In the genomic region with DNA sequence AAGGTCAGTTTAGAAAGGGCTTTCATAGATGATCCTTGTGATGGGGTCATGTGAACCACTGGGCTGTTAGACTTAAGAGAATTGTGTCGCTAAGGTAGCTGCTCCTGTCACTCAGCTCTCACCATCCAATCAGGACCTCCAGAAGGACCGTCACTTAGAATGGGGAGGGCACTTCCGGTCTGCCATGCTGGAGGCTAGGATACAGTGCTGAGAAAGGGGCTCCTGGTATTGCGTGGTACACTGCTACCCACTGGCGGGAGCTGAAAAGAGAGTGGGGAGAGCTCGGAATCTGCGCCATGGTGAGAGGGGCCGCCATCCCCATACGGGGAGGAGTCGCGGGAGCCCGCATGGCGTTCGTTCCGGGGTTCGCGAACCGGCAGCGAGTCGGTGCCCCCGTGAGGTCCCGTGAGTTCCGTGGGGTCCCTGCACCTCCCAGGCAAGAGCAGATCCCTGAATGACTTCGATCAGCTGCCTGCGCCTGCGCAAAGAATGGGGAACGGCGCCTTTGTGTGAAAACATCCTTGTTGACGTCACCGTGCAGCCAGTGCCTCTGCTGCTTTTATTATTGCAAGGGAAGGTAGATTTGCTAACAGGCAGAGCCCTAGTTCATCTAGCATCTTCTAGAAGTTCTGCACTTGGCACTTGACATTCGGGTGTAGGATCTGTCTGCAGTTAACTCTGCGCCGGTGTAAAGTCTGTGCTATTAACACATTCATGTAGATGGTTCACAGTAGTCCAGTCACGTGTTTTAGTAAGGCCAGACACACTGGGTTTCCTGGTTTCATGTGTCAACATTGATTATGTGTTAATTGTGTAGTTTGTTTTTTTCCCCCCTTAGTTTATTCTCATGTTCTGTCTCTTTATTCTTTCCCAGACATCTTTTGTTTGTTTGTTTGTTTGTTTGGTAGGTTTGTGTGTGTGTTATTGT, we compare ENCODE assay signal across 8 mouse cellular contexts. TPM values are rescaled to one million over a fixed set of nuclear protein-coding genes. Genes with fewer than 3 reads are reported as not detected.
DNase-seq lines count a peak whose midpoint lies in the region; ATAC-seq and TF ChIP-seq lines count a peak whose summit lies in the region.

A gene (plus strand): TSS at position 173 of the 928 bp plus-strand sequence.

- H3K4me3 ChIP-seq in erythroblast, embryonic 14.5 days (replicated peaks): peak within 1 kb of the TSS; percentile 81
- H3K4me3 ChIP-seq in embryonic facial prominence, embryonic 11.5 days (ENCODE audit: low read depth, low read length): peak within 1 kb of the TSS; percentile 62
- H3K4me3 ChIP-seq in kidney, adult 2 months (ENCODE audit: insufficient read depth, low read depth, low read length): peak within 1 kb of the TSS; percentile 67
- peak within 1 kb of the TSS; percentile 61 for H3K4me3 ChIP-seq in limb, embryonic 12.5 days (replicated peaks)
- H3K4me3 ChIP-seq in midbrain, embryonic 15.5 days: peak within 1 kb of the TSS; percentile 64
- H3K4me3 ChIP-seq in spleen, adult 2 months (ENCODE audit: extremely low read depth, insufficient read depth, insufficient read length): peak within 1 kb of the TSS; percentile 74

- peaks cover 7% of the 10 kb centered on the region for H3K9me3 ChIP-seq in erythroblast, embryonic 14.5 days (ENCODE audit: control insufficient read depth, low read length)
- H3K9me3 ChIP-seq in embryonic facial prominence, embryonic 11.5 days (replicated peaks; ENCODE audit: control insufficient read depth, low read length): peaks cover 2% of the 10 kb centered on the region; the same call in 1 of the 2 replicates
- H3K9me3 ChIP-seq in limb, embryonic 12.5 days: peaks cover 11% of the 10 kb centered on the region; the same call in 1 of the 2 replicates
- peaks cover 22% of the 10 kb centered on the region; the same call in 1 of the 2 replicates for H3K9me3 ChIP-seq in midbrain, embryonic 15.5 days

- peak within 1 kb of the TSS; percentile 88 for H3K9ac ChIP-seq in embryonic facial prominence, embryonic 11.5 days (replicated peaks; ENCODE audit: low read length)
- H3K9ac ChIP-seq in limb, embryonic 12.5 days (replicated peaks): peak within 1 kb of the TSS; percentile 73
- peak within 1 kb of the TSS; percentile 81 for H3K9ac ChIP-seq in midbrain, embryonic 15.5 days

- H3K27ac ChIP-seq in embryonic facial prominence, embryonic 11.5 days (replicated peaks; ENCODE audit: low read depth, low read length): peak within 1 kb of the TSS; percentile 89
- no peak within 1 kb of the TSS for H3K27ac ChIP-seq in kidney, adult 2 months (ENCODE audit: insufficient read depth, low read depth, low read length)
- peak within 1 kb of the TSS; percentile 89 for H3K27ac ChIP-seq in limb, embryonic 12.5 days
- H3K27ac ChIP-seq in midbrain, embryonic 15.5 days: peak within 1 kb of the TSS; percentile 98
- H3K27ac ChIP-seq in spleen, adult 2 months (ENCODE audit: insufficient read depth, low read length): peak within 1 kb of the TSS; percentile 84

- H3K27me3 ChIP-seq in erythroblast, embryonic 14.5 days (ENCODE audit: control insufficient read depth): no peaks in the 10 kb centered on the region
- no peaks in the 10 kb centered on the region for H3K27me3 ChIP-seq in embryonic facial prominence, embryonic 11.5 days (ENCODE audit: control insufficient read depth, insufficient read depth, low read length)
- H3K27me3 ChIP-seq in kidney, adult 2 months (replicated peaks; ENCODE audit: control insufficient read depth, insufficient read depth, low read length): no peaks in the 10 kb centered on the region
- no peaks in the 10 kb centered on the region for H3K27me3 ChIP-seq in limb, embryonic 12.5 days
- no peaks in the 10 kb centered on the region for H3K27me3 ChIP-seq in midbrain, embryonic 15.5 days (replicated peaks)
- H3K27me3 ChIP-seq in spleen, adult 2 months (ENCODE audit: control insufficient read depth, insufficient read depth, low read length): no peaks in the 10 kb centered on the region

- H3K4me1 ChIP-seq in erythroblast, embryonic 14.5 days (ENCODE audit: control insufficient read depth): peaks cover 7% of the 10 kb centered on the region
- no peaks in the 10 kb centered on the region for H3K4me1 ChIP-seq in embryonic facial prominence, embryonic 11.5 days (ENCODE audit: control insufficient read depth, insufficient read depth, low read length)
- H3K4me1 ChIP-seq in kidney, adult 2 months (ENCODE audit: control insufficient read depth, insufficient read depth, low read length): no peaks in the 10 kb centered on the region
- H3K4me1 ChIP-seq in limb, embryonic 12.5 days (replicated peaks): no peaks in the 10 kb centered on the region
- no peaks in the 10 kb centered on the region for H3K4me1 ChIP-seq in midbrain, embryonic 15.5 days
- H3K4me1 ChIP-seq in spleen, adult 2 months (ENCODE audit: control insufficient read depth, insufficient read depth, insufficient read length): no peaks in the 10 kb centered on the region

- no peak for ATAC-seq in erythroblast, adult 5-6 weeks (replicated peaks; ENCODE audit: low FRiP score, poor library complexity, severe bottlenecking)
- peak; percentile 100 for ATAC-seq in embryonic facial prominence, embryonic 11.5 days (replicated peaks; ENCODE audit: insufficient number of reproducible peaks, low FRiP score, low TSS enrichment, low read depth)
- ATAC-seq in limb, embryonic 12.5 days (ENCODE audit: insufficient number of reproducible peaks, insufficient read depth, low FRiP score, low TSS enrichment, low read depth): peak; percentile 99
- peak; percentile 100 for ATAC-seq in midbrain, embryonic 15.5 days (replicated peaks)

- peak within 1 kb of the TSS; percentile 59 for H3K4me2 ChIP-seq in embryonic facial prominence, embryonic 11.5 days (ENCODE audit: low read depth, low read length)
- peak within 1 kb of the TSS; percentile 55 for H3K4me2 ChIP-seq in limb, embryonic 12.5 days
- H3K4me2 ChIP-seq in midbrain, embryonic 15.5 days: peak within 1 kb of the TSS; percentile 50

- WGBS in embryonic facial prominence, embryonic 11.5 days: 6% methylated on average over 34 of the region's 34 CpGs
- WGBS in kidney, adult 2 months: 3% methylated on average over 34 of the region's 34 CpGs
- 6% methylated on average over 34 of the region's 34 CpGs for WGBS in limb, embryonic 12.5 days
- WGBS in midbrain, embryonic 15.5 days: 5% methylated on average over 34 of the region's 34 CpGs
- 6% methylated on average over 34 of the region's 34 CpGs for WGBS in spleen, adult 2 months

- TF ChIP-seq CTCF in kidney, adult 2 months (conservative IDR thresholded peaks at IDR 0.05; ENCODE audit: insufficient read depth, insufficient read length, low read depth, low read length): no peak
- no peak for TF ChIP-seq CTCF in spleen, adult 2 months (IDR thresholded peaks at IDR 0.05; ENCODE audit: extremely low read depth, insufficient read depth, insufficient read length, insufficient replicate concordance)

- no peak for TF ChIP-seq POLR2A in kidney, adult 2 months (IDR thresholded peaks at IDR 0.05; ENCODE audit: low read depth, low read length)
- TF ChIP-seq POLR2A in spleen, adult 2 months (IDR thresholded peaks at IDR 0.05; ENCODE audit: low read depth, low read length): no peak; the same call in 1 of the 2 replicates

- peak; percentile 92 for DNase-seq in embryonic facial prominence, embryonic 11.5 days (ENCODE audit: low spot score)
- peak; percentile 87 to 89 for DNase-seq in heart, adult 18-20 months
- DNase-seq in kidney, adult 2 months: peak; percentile 89
- peak; percentile 76 to 82 for DNase-seq in spleen, adult 2 months (ENCODE audit: low read depth in 1 of 2, low spot score in 2 of 2)

- no peaks in the 10 kb centered on the region for H3K36me3 ChIP-seq in erythroblast, embryonic 14.5 days (ENCODE audit: control insufficient read depth)
- H3K36me3 ChIP-seq in embryonic facial prominence, embryonic 11.5 days (replicated peaks; ENCODE audit: control insufficient read depth, insufficient read depth, low read depth, low read length): no peaks in the 10 kb centered on the region
- no peaks in the 10 kb centered on the region for H3K36me3 ChIP-seq in kidney, adult 2 months (ENCODE audit: control insufficient read depth, insufficient read depth, low read length)
- H3K36me3 ChIP-seq in limb, embryonic 12.5 days: no peaks in the 10 kb centered on the region
- H3K36me3 ChIP-seq in midbrain, embryonic 15.5 days (replicated peaks): 0 out of 2 replicates have a peak, but pooled peaks cover 4% of the 10 kb centered on the region
- no peaks in the 10 kb centered on the region for H3K36me3 ChIP-seq in spleen, adult 2 months (ENCODE audit: control insufficient read depth, insufficient read depth, low read length)

RNA-seq across cellular contexts. Expression of the gene that starts here (rescaled TPM):
- not detected in 2 replicates for polyA plus RNA-seq in erythroblast, embryonic 14.5 days (2012)
- 0.42 TPM in 1 of 2 replicates, not detected in the other for total RNA-seq in erythroblast, adult 5-6 weeks (2015; ENCODE audit: low replicate concordance)
- total RNA-seq in erythroblast, adult 5-6 weeks (2017; ENCODE audit: low replicate concordance): not detected in 2 replicates
- polyA plus RNA-seq in embryonic facial prominence, embryonic 11.5 days (2014; fragmentation: Nextera tagmentation; extraction: Ambion mirVana): 6.4 and 9.2 TPM in 2 replicates
- 1 to 10 TPM; 1.7 to 1.9 TPM for total RNA-seq in heart, adult 18-20 months (2021)
- 0.56 and 0.86 TPM in 2 replicates for polyA plus RNA-seq in kidney, adult 2 months (2012; rRNA removed)
- 11.0 and 11.9 TPM in 2 replicates for polyA plus RNA-seq in limb, embryonic 12.5 days (2016; fragmentation: Nextera tagmentation; extraction: Ambion mirVana)
- 15.0 and 20.9 TPM in 2 replicates for polyA plus RNA-seq in midbrain, embryonic 15.5 days (2015; fragmentation: Nextera tagmentation; extraction: Ambion mirVana)
- 0.19 TPM in 1 of 2 replicates, not detected in the other for polyA plus RNA-seq in spleen, adult 2 months (2012; rRNA removed)

Comparison
In these comparisons a context has a peak if more than half of its experiments do, and no peak if none do; other contexts are left out.
1. Peak in DNase-seq and H3K4me3 ChIP-seq in kidney, adult 2 months; RNA of the gene not detected or under 1 TPM.
2. Peak in DNase-seq, H3K4me3 ChIP-seq and H3K27ac ChIP-seq in spleen, adult 2 months; RNA of the gene not detected or under 1 TPM.